Mouse (Mus musculus) hindbrain, embryonic 10.5 days (tissue): ENCODE measurements around the gene Synj1. TPM values are rescaled to one million over a fixed set of nuclear protein-coding genes. Genes with fewer than 3 reads are reported as not detected.

Source experiments
- DNase-seq: peaks from one replicate; pipeline ENCODE4 v3.0.0-alpha.2; 2017; ENCODE audit warnings: low spot score
- H3K27ac ChIP-seq: fragments of 300-500 bp; sonication (generic); 2 replicates; pipeline ENCODE4 v1.5.1; 2016; ENCODE audit warnings: mild to moderate bottlenecking, moderate library complexity
- H3K27me3 ChIP-seq: fragments of 300-500 bp; sonication (generic); 2 replicates; pipeline ENCODE4 v1.6.1; 2016; ENCODE audit warnings: mild to moderate bottlenecking; ENCODE audit not compliant: poor library complexity, insufficient read depth, severe bottlenecking
- H3K36me3 ChIP-seq: fragments of 300-500 bp; sonication (generic); 2 replicates; pipeline ENCODE4 v1.6.1; 2016; ENCODE audit warnings: mild to moderate bottlenecking, moderate library complexity
- H3K4me1 ChIP-seq: fragments of 300-500 bp; sonication (generic); replicated peaks from 2 replicates; pipeline ENCODE4 v1.6.1; 2016; ENCODE audit warnings: mild to moderate bottlenecking
- H3K4me3 ChIP-seq: fragments of 300-500 bp; sonication (generic); 2 replicates; pipeline ENCODE4 v1.5.1; 2016; ENCODE audit warnings: mild to moderate bottlenecking, moderate library complexity
- H3K9me3 ChIP-seq: fragments of 300-500 bp; sonication (generic); 2 replicates; pipeline ENCODE4 v1.6.1; 2016; ENCODE audit warnings: mild to moderate bottlenecking, moderate library complexity
- WGBS: fragments of 180-500 bp; shearing (Covaris S2); methylation state at CpG from one replicate; pipeline ENCODE4 v1.1.7; 2016; 5-methylcytosine and 5-hydroxymethylcytosine counted together
- polyA plus RNA-seq: library from polyadenylated mRNA; unstranded; fragments of >200 nt; fragmentation: Nextera tagmentation; extraction: Ambion mirVana; gene quantifications from 2 replicates; pipeline ENCODE4 v1.2.1, GENCODE M21; 2016

Synj1 gene
- polyA plus RNA-seq, 1 experiment from 2014 or later = 19.3 TPM

DNA sequence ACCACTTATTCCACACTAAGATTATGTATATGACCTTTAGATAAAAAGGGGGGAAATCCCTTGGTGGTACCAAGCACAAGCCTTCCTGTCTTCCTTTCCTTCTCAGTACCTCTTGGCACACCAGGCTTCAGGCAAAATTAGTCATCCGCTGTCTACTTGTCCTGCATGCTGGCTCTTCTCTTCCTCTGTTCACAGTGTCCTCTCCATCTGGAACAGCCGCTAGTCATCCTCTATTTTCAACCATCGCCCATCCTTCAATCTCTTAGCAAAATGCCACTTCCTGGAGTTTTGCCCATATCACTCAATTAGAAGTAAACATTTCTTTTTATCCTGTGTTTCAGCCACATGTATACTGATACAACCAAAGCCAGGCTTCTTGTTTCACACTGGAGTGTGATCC lies 13.3 kb downstream of the Synj1 start:
- H3K9me3 ChIP-seq = no peaks in the 10 kb centered on the region
- peaks cover 6% of the 10 kb centered on the region for H3K36me3 ChIP-seq
- DNase-seq = no peak
- 94% methylated on average over 3 of the region's 3 CpGs for WGBS
- peaks cover 5% of the 10 kb centered on the region; the same call in 1 of the 2 replicates for H3K4me1 ChIP-seq
- H3K27ac ChIP-seq = no peak overlapping the region
- H3K27me3 ChIP-seq = no peaks in the 10 kb centered on the region
- H3K4me3 ChIP-seq = no peak overlapping the region

DNA sequence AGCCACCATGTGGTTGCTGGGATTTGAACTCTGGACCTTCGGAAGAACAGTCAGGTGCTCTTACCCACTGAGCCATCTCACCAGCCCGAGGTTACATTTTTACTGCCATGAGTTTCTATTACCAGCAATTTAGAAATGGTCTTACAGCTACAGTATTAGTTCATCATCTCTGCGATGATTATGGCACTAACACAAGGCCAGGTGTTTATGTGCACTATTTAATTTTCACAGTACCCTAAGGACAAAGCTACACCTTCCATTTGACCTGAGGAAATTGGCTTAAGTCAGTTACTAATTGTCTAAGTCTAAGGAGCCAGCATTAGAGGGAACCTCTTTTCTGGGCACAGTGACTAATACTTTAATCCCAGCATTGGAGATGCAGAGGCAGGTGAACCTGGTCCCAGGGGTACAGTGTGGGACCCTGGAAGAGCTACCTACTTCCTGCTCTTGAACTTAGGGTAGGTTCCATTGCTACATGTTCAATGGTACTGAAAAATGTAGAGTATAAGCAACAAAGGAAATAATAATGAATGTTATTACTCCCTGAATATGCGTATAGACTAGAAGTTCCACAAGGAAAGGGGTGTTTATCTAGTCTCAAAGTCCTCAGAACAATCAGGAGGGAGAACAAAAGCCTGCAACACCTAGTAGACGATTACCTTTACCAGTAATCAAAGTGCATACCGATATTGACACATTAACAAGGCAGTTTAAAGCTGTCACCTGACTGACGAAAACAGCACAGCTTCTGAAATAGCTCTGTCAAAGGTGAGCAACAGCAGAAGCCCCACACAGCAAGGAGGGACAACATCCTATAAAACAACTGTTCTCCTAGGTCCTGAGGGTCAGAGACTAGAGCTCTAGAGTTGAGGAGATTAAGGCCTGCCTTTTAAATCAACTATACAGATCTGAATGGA lies 14.5 kb downstream of the Synj1 start:
- no peaks in the 10 kb centered on the region for H3K27me3 ChIP-seq
- H3K27ac ChIP-seq = no peak overlapping the region
- DNase-seq = no peak
- no peak overlapping the region for H3K4me3 ChIP-seq
- 88% methylated on average over 7 of the region's 7 CpGs for WGBS
- peaks cover 5% of the 10 kb centered on the region; the same call in 1 of the 2 replicates for H3K4me1 ChIP-seq
- 0 out of 2 replicates have a peak, but pooled peaks cover 5% of the 10 kb centered on the region for H3K36me3 ChIP-seq
- H3K9me3 ChIP-seq = no peaks in the 10 kb centered on the region

DNA sequence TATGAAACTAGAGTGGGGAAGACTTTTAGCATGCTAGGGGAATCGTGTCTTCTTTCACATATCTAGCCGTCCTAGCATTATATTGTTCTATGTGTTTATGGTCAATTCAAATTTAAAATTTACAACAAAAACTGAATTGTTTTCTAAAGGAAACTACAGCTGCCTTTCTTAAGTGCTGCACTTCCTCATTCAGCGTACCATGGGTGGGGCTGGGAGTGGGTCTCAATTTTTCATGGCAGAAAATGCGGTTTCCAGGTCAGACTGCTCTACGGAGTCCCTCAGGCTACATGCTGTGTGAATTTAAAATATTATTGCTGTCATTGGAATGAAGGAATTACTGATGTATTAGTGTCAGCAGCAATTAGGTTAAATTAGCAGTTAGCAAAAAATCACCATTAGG lies 15.6 kb downstream of the Synj1 start:
- WGBS = 85% methylated on average over 5 of the region's 5 CpGs
- H3K27me3 ChIP-seq = no peaks in the 10 kb centered on the region
- no peak overlapping the region for H3K4me3 ChIP-seq
- peaks cover 5% of the 10 kb centered on the region; the same call in 1 of the 2 replicates for H3K4me1 ChIP-seq
- DNase-seq = no peak
- H3K36me3 ChIP-seq = peaks cover 12% of the 10 kb centered on the region
- no peaks in the 10 kb centered on the region for H3K9me3 ChIP-seq
- no peak overlapping the region for H3K27ac ChIP-seq

GRCm38 (mm10) chr16:90995023-90995422 lies 16.1 kb downstream of the Synj1 start:
- WGBS = 78% methylated on average over 4 of the region's 4 CpGs
- Histone ChIP-seq H3K4me1 (peaks cover 5% of the 10 kb centered on the region; the same call in 1 of the 2 replicates), H3K27me3 (no peaks in the 10 kb centered on the region), H3K36me3 (peaks cover 17% of the 10 kb centered on the region), H3K4me3 (no peak overlapping the region), H3K27ac (no peak overlapping the region), H3K9me3 (no peaks in the 10 kb centered on the region)
- no peak for DNase-seq

DNA sequence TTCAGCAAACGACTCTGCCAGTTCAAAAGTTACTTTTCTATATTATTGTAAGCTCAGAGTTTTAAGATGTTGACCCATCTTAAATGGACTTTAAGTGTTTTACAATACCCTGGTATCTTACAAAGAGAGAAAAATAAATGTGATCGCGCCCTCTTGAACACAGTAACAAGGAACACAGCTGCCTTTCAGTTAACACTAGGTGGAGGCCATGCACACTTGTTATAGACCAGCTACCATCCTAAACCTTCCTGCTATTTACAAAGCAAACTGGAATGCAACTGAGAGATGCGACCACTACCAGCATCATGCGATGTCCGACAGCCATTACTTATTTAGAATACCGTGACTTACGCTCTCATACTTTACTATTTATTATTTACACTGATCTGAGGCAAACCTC lies 21.9 kb downstream of the Synj1 start:
- WGBS = 96% methylated on average over 8 of the region's 8 CpGs
- H3K4me1 ChIP-seq = no peaks in the 10 kb centered on the region
- H3K36me3 ChIP-seq = peaks cover 28% of the 10 kb centered on the region
- no peak overlapping the region for H3K27ac ChIP-seq
- no peak for DNase-seq
- H3K27me3 ChIP-seq = no peaks in the 10 kb centered on the region
- no peaks in the 10 kb centered on the region for H3K9me3 ChIP-seq
- H3K4me3 ChIP-seq = no peak overlapping the region

GRCm38 (mm10) chr16:90988665-90989064 lies 22.4 kb downstream of the Synj1 start:
- DNase-seq = no peak
- no peak overlapping the region for H3K4me3 ChIP-seq
- H3K9me3 ChIP-seq = no peaks in the 10 kb centered on the region
- H3K4me1 ChIP-seq = no peaks in the 10 kb centered on the region
- WGBS = 93% methylated on average over 3 of the region's 3 CpGs
- H3K36me3 ChIP-seq = peaks cover 28% of the 10 kb centered on the region
- no peak overlapping the region for H3K27ac ChIP-seq
- no peaks in the 10 kb centered on the region for H3K27me3 ChIP-seq

DNA sequence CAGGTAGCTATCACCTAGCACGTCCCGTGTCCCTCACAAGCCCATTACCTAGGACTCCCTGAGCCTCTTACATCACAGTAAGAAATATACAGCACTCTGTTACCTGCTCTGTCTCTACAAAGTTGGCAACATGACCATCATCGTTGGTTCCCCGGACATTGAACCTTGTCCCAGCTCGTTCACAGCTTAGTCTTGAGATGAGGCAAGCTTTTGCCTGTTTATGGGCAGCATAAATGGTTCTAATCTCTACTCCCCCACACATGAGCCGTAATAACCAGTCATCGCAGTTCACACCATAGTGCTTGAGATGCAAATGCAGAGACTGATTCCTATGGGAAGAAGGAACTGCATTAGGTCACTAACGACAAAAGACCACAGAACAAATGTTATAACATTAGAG lies 23.1 kb downstream of the Synj1 start:
- H3K27ac ChIP-seq = no peak overlapping the region
- WGBS = 90% methylated on average over 8 of the region's 8 CpGs
- no peaks in the 10 kb centered on the region for H3K4me1 ChIP-seq
- no peak overlapping the region for H3K4me3 ChIP-seq
- H3K9me3 ChIP-seq = no peaks in the 10 kb centered on the region
- no peaks in the 10 kb centered on the region for H3K27me3 ChIP-seq
- no peak for DNase-seq
- peaks cover 23% of the 10 kb centered on the region for H3K36me3 ChIP-seq

GRCm38 (mm10) chr16:90971004-90971403 lies 40.1 kb downstream of the Synj1 start:
- H3K4me1 ChIP-seq = no peaks in the 10 kb centered on the region
- no peaks in the 10 kb centered on the region for H3K27me3 ChIP-seq
- H3K9me3 ChIP-seq = no peaks in the 10 kb centered on the region
- H3K4me3 ChIP-seq = no peak overlapping the region
- DNase-seq = no peak
- H3K36me3 ChIP-seq = peaks cover 31% of the 10 kb centered on the region
- 95% methylated on average over 6 of the region's 6 CpGs for WGBS
- no peak overlapping the region for H3K27ac ChIP-seq

GRCm38 (mm10) chr16:90966241-90966640 lies 44.9 kb downstream of the Synj1 start:
- no peak overlapping the region for H3K4me3 ChIP-seq
- no peak overlapping the region for H3K27ac ChIP-seq
- WGBS = 82% methylated on average over 4 of the region's 4 CpGs
- H3K4me1 ChIP-seq = no peaks in the 10 kb centered on the region
- DNase-seq = no peak
- H3K27me3 ChIP-seq = no peaks in the 10 kb centered on the region
- H3K9me3 ChIP-seq = no peaks in the 10 kb centered on the region
- peaks cover 38% of the 10 kb centered on the region for H3K36me3 ChIP-seq

DNA sequence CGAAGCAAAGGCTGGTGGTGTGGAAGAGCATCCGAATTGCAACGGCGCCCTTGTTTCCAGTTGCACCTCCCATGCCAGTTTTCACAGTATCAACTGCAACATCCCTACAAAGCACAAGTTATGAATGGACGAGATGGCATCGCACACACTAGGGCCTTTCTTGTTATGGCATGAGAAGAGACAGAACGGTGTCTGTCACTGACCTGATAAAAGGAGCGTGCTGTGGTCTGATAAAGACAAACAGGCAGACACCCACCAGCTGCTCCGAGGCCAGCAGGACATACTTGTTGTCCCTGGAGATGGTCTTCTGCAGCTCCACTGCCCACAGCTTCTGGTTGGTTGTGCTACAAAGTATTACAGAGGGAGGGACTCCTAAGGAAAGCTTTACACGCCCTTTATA lies 46.8 kb downstream of the Synj1 start:
- H3K4me3 ChIP-seq = no peak overlapping the region
- H3K27me3 ChIP-seq = no peaks in the 10 kb centered on the region
- 91% methylated on average over 10 of the region's 10 CpGs for WGBS
- H3K9me3 ChIP-seq = no peaks in the 10 kb centered on the region
- no peaks in the 10 kb centered on the region for H3K4me1 ChIP-seq
- H3K27ac ChIP-seq = no peak overlapping the region
- no peak for DNase-seq
- peaks cover 43% of the 10 kb centered on the region for H3K36me3 ChIP-seq

- Histone ChIP-seq H3K9me3 (no peaks in the 10 kb centered on the region), H3K36me3 (peaks cover 38% of the 10 kb centered on the region), H3K27me3 (no peaks in the 10 kb centered on the region), H3K4me1 (no peaks in the 10 kb centered on the region), H3K4me3 (no peak overlapping the region), H3K27ac (no peak overlapping the region)
- 87% methylated on average over 10 of the region's 10 CpGs for WGBS
- DNase-seq = no peak
Measured at GRCm38 (mm10) chr16:90963866-90964265, 47.2 kb downstream of the Synj1 start.

DNA sequence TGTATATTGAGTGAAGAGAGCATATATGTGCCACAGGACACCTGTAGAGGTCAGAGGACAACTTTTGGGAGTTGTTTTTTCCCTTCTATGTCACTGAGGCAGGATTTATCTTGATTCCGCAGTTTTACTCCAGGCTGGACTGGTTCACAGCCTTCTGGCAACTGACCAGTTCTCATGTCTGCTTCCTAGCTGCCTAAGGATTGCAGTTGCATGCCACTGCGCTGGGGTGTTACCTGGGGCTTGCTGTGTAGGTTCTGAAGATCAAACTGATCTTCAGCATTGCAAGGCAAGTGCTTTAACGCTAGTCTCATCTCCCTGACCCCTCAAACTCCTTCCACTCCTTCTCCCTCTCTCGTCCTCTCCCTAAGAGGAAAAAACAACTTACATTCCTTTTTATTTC lies 47.9 kb downstream of the Synj1 start:
- 91% methylated on average over 4 of the region's 4 CpGs for WGBS
- H3K27me3 ChIP-seq = no peaks in the 10 kb centered on the region
- H3K4me1 ChIP-seq = no peaks in the 10 kb centered on the region
- H3K4me3 ChIP-seq = no peak overlapping the region
- DNase-seq = no peak
- H3K36me3 ChIP-seq = peaks cover 34% of the 10 kb centered on the region
- H3K9me3 ChIP-seq = no peaks in the 10 kb centered on the region
- H3K27ac ChIP-seq = no peak overlapping the region

GRCm38 (mm10) chr16:90958301-90959085 lies 52.6 kb downstream of the Synj1 start:
- Histone ChIP-seq H3K4me1 (no peaks in the 10 kb centered on the region), H3K36me3 (peaks cover 24% of the 10 kb centered on the region), H3K27me3 (no peaks in the 10 kb centered on the region), H3K27ac (no peak overlapping the region), H3K4me3 (no peak overlapping the region), H3K9me3 (no peaks in the 10 kb centered on the region)
- 86% methylated on average over 5 of the region's 5 CpGs for WGBS
- no peak for DNase-seq
